Mouse (Mus musculus): ENCODE data around the gene Bend3. TPM values are rescaled to one million over a fixed set of nuclear protein-coding genes. Genes with fewer than 3 reads are reported as not detected.

Gene Bend3
- polyA plus RNA-seq, 1 experiment from 2014 or later: 9.6 TPM

GRCm38 (mm10) chr10:43462821-43463220, 15.8 kb upstream of the Bend3 start:
- no peak for DNase-seq (ENCODE audit: low spot score)
- Histone ChIP-seq H3K27me3 (ENCODE audit: insufficient read depth, poor library complexity, severe bottlenecking) (no peaks in the 10 kb centered on the region), H3K4me1 (replicated peaks) (0 out of 2 replicates have a peak, but pooled peaks cover 7% of the 10 kb centered on the region), H3K27ac (no peak overlapping the region), H3K36me3 (no peaks in the 10 kb centered on the region), H3K4me3 (no peak overlapping the region), H3K9me3 (0 out of 2 replicates have a peak, but pooled peaks cover 1% of the 10 kb centered on the region)
- 88% methylated on average over 5 of the region's 5 CpGs for WGBS

GRCm38 (mm10) chr10:43463227-43463626, 15.4 kb upstream of the Bend3 start:
- H3K4me3 ChIP-seq: no peak overlapping the region
- 64% methylated on average over 3 of the region's 3 CpGs for WGBS
- H3K27me3 ChIP-seq (ENCODE audit: insufficient read depth, poor library complexity, severe bottlenecking): no peaks in the 10 kb centered on the region
- H3K27ac ChIP-seq: no peak overlapping the region
- H3K9me3 ChIP-seq: no peaks in the 10 kb centered on the region
- 0 out of 2 replicates have a peak, but pooled peaks cover 7% of the 10 kb centered on the region for H3K4me1 ChIP-seq (replicated peaks)
- DNase-seq (ENCODE audit: low spot score): no peak
- no peaks in the 10 kb centered on the region for H3K36me3 ChIP-seq

DNA sequence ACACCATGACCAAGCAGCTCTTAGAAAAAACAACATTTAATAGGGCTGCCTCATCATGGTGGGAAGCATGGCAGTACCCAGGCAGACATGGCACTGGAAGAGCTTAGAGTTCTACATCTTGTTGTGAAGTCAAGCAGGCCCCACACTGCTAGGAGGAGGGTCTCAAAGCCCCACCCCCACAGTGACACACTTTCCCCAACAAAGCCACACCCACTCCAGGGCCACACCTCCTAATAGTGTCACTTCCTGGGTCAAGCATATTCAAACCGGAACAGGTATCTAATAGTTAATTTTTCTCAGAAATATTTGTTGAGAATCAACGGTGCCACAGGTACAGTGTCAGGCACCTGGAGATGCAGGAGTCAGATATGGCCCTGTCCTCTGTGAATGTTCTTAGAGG, 12.4 kb upstream of the Bend3 start:
- no peaks in the 10 kb centered on the region for H3K9me3 ChIP-seq
- no peak overlapping the region for H3K4me3 ChIP-seq
- DNase-seq (ENCODE audit: low spot score): no peak
- no peaks in the 10 kb centered on the region for H3K36me3 ChIP-seq
- peaks cover 8% of the 10 kb centered on the region; the same call in 1 of the 2 replicates for H3K4me1 ChIP-seq (replicated peaks)
- WGBS: 93% methylated on average over 2 of the region's 2 CpGs
- no peak overlapping the region for H3K27ac ChIP-seq
- no peaks in the 10 kb centered on the region for H3K27me3 ChIP-seq (ENCODE audit: insufficient read depth, poor library complexity, severe bottlenecking)

DNA sequence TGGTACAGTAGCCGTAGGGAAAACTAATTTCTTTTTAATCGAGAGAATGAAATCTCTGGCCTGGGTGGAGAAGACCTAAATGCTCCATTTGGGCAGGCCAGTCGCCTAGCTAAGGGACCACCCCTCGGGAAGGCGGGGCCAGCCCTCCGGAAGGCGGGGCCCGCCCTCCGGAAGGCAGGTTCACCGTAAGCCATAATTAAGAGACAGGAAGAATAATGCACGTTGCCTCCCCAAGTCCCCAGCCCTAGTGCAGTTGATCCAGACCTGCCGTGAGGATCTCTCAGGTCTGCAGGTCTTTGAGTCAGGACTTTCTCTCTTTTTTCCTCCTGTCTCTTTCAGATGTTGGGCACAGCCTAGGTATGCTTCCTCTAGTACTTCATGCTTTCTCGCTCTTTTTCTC, 11.0 kb upstream of the Bend3 start:
- Histone ChIP-seq H3K27ac (no peak overlapping the region), H3K4me1 (replicated peaks) (peaks cover 8% of the 10 kb centered on the region; the same call in 1 of the 2 replicates), H3K9me3 (no peaks in the 10 kb centered on the region), H3K4me3 (peak overlapping the region; percentile 11; the same call in 1 of the 2 replicates), H3K27me3 (ENCODE audit: insufficient read depth, poor library complexity, severe bottlenecking) (no peaks in the 10 kb centered on the region), H3K36me3 (no peaks in the 10 kb centered on the region)
- 46% methylated on average over 13 of the region's 13 CpGs for WGBS
- DNase-seq (ENCODE audit: low spot score): no peak

DNA sequence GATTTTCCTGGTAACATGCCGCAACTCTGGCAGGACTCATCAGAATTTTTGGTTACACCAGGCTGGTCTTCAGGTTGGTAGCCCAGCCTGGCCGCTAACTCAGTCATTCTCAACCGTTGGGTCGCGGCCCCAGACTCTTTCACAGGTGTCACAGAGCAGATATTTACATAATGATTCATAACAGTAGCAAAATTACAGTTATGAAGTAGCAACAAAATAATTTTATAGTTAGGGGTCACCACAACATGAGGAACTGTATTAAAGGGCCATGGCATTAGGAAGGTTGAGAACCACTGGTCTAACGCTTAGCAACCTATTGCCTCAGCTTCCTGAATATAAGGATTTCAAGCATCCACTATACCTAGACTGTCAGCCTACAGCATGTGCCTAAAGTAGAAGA, 10.3 kb upstream of the Bend3 start:
- Histone ChIP-seq H3K36me3 (no peaks in the 10 kb centered on the region), H3K4me3 (no peak overlapping the region), H3K9me3 (no peaks in the 10 kb centered on the region), H3K4me1 (replicated peaks) (peaks cover 8% of the 10 kb centered on the region; the same call in 1 of the 2 replicates), H3K27ac (no peak overlapping the region), H3K27me3 (ENCODE audit: insufficient read depth, poor library complexity, severe bottlenecking) (no peaks in the 10 kb centered on the region)
- 93% methylated on average over 6 of the region's 6 CpGs for WGBS
- no peak for DNase-seq (ENCODE audit: low spot score)

DNA sequence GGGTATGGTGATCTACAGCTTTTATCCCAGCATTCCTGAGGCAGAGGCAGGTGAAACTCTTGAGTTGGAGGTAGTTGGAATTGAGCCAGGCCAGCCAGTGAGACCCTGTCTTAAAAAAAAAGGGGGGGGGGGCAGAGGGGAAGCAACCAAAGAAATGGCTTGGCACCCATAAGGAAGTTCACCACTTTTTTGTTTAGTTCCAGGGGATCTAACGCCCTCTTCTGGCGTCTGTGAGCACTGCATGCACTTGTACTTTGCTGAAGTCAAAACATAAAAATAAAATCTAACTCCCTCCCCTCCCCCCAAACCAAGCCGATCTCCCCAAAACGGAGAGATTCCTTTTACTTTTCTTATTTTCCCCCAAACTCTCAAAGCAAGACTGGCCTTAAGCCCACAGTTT, 3.3 kb upstream of the Bend3 start:
- WGBS: 63% methylated on average over 4 of the region's 4 CpGs
- no peak for DNase-seq (ENCODE audit: low spot score)
- peaks cover 40% of the 10 kb centered on the region for H3K4me1 ChIP-seq (replicated peaks)
- H3K36me3 ChIP-seq: no peaks in the 10 kb centered on the region
- no peaks in the 10 kb centered on the region for H3K9me3 ChIP-seq
- no peak overlapping the region for H3K4me3 ChIP-seq
- H3K27ac ChIP-seq: no peak overlapping the region
- no peaks in the 10 kb centered on the region for H3K27me3 ChIP-seq (ENCODE audit: insufficient read depth, poor library complexity, severe bottlenecking)

GRCm38 (mm10) chr10:43477459-43477858, 1.2 kb upstream of the Bend3 start:
- Histone ChIP-seq H3K4me3 (peak overlapping the region; percentile 88), H3K27ac (peak overlapping the region; percentile 100), H3K36me3 (no peaks in the 10 kb centered on the region), H3K9me3 (no peaks in the 10 kb centered on the region), H3K27me3 (ENCODE audit: insufficient read depth, poor library complexity, severe bottlenecking) (no peaks in the 10 kb centered on the region), H3K4me1 (replicated peaks) (peaks cover 56% of the 10 kb centered on the region)
- DNase-seq (ENCODE audit: low spot score): no peak
- 4% methylated on average over 9 of the region's 9 CpGs for WGBS

DNA sequence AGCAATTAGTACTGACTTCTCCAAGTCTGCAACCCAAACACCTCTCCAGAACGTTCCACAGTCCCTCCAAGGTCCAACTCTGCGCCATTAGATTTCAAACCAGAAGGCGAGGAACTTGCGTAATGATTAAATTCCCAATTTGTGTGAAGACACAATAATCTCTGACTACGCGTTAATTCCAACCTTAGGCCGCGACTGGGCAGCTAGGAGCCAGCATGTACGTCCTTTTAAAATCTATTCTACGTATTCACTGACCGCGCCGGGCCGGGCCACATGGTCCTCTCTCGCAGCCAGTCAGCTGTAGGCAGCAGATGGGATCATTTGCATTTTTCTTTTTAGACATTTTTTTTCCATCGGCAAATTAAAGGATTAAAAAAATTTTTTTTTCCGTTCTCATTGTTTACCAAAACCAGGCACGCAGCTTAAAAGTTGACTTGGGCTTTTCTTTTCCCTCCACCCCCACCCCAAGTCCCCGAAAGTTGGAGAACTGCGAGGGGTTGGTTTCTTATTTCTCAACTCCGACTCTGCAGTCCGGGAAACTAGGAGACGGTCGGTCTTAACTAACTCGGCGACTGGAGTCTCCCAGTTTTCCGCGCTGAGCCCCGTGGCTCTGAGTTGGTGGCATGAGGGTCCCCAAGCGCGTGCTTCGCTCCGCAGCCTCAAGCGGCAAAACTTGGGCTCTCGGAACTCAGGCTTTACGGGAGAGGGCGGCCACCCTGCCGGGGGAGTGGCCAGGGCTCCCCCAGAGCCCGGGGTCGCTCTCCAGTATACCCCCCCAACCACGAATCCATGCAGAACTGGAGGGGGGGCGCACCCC, 558 bp upstream of the Bend3 start:
- WGBS: under 1% methylated on average over 42 of the region's 42 CpGs
- Histone ChIP-seq H3K27me3 (ENCODE audit: insufficient read depth, poor library complexity, severe bottlenecking) (no peaks in the 10 kb centered on the region), H3K36me3 (no peaks in the 10 kb centered on the region), H3K27ac (peak overlapping the region; percentile 100), H3K4me1 (replicated peaks) (peaks cover 62% of the 10 kb centered on the region), H3K9me3 (no peaks in the 10 kb centered on the region), H3K4me3 (peak overlapping the region; percentile 88)
- DNase-seq (ENCODE audit: low spot score): peak; percentile 85

DNA sequence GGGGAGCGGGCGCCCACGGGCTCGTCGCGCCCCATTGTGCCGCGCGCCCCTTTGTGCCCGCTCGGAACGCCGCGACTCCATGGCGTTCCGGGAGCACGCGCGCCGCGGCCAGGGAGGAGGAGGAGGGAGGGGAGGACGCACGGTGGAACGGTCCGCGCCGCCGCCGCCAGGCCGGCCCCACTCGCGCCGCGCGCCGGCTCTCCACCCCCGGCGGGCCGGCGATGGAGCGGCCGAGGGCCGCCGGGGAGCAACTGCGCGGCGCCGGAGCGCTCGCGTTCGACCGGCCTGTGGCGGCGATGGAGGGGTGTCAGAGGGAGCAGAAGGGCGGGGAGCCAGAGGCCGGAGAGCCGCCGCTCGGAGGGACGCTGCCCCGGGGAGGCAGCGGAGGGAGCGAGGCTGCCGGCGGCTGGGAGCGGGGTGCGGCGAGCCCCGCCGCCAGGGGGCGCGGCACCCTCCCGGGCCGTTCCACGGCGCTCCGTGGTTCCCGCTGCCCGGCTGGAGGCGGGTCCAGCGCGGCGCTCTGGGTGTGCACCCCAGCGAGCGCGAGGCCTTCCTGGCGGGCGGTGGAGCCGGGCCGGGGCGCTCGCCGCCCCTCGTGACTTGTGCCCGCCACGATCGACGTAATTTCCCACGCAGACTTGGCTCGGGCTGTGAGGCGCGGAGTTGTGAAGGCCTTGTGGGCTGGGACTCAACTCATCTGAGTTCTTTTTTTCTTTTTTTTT, 966 bp downstream of the Bend3 start:
- WGBS: under 1% methylated on average over 102 of the region's 103 CpGs
- Histone ChIP-seq H3K4me3 (peak overlapping the region; percentile 88), H3K27me3 (ENCODE audit: insufficient read depth, poor library complexity, severe bottlenecking) (no peaks in the 10 kb centered on the region), H3K36me3 (no peaks in the 10 kb centered on the region), H3K4me1 (replicated peaks) (peaks cover 71% of the 10 kb centered on the region), H3K27ac (peak overlapping the region; percentile 100), H3K9me3 (no peaks in the 10 kb centered on the region)
- peak; percentile 79 for DNase-seq (ENCODE audit: low spot score)

DNA sequence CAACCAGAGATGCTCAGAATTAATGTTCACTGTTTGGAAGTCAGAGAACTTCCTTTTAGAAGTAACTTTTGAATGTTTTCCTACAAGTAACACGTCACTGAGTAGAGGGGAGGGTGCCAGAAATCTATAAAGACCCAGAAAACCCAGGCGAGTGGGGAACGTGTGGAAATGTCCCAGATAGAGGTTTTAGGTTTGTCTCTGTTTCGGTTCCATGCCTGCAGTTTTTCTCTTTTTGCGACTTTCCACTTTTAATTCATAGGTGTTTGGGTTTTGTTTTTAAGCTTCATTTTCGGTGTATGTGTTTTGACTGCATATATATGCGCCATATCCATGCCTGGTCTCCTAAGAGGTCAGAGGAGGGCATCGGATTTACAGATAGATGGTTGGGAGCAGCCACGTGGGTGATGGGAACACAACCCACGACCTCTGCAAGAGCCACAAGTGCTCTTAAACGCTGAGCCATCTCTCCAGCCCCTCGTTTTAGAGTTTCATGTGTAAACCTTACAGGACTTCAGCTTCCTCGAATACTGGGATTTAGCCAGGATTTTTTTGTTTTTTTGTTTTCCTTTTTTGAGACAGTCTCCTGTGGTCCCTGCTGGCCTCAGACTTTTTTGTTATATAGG, 1.7 kb downstream of the Bend3 start:
- H3K4me1 ChIP-seq (replicated peaks): peaks cover 65% of the 10 kb centered on the region
- H3K9me3 ChIP-seq: no peaks in the 10 kb centered on the region
- no peaks in the 10 kb centered on the region for H3K27me3 ChIP-seq (ENCODE audit: insufficient read depth, poor library complexity, severe bottlenecking)
- peak overlapping the region; percentile 88 for H3K4me3 ChIP-seq
- H3K27ac ChIP-seq: peak overlapping the region; percentile 100
- WGBS: 4% methylated on average over 13 of the region's 13 CpGs
- no peak for DNase-seq (ENCODE audit: low spot score)
- peaks cover 6% of the 10 kb centered on the region; the same call in 1 of the 2 replicates for H3K36me3 ChIP-seq

- Histone ChIP-seq H3K4me1 (replicated peaks) (peaks cover 64% of the 10 kb centered on the region), H3K4me3 (peak overlapping the region; percentile 88), H3K27me3 (ENCODE audit: insufficient read depth, poor library complexity, severe bottlenecking) (no peaks in the 10 kb centered on the region), H3K9me3 (no peaks in the 10 kb centered on the region), H3K36me3 (peaks cover 9% of the 10 kb centered on the region; the same call in 1 of the 2 replicates), H3K27ac (0 out of 2 replicates have a peak overlapping the region, but pooled peaks have one; percentile 100)
- WGBS: 38% methylated on average over 4 of the region's 4 CpGs
- no peak for DNase-seq (ENCODE audit: low spot score)
Observed at GRCm38 (mm10) chr10:43481179-43481578, 2.5 kb downstream of the Bend3 start.

- Histone ChIP-seq H3K27me3 (ENCODE audit: insufficient read depth, poor library complexity, severe bottlenecking) (no peaks in the 10 kb centered on the region), H3K9me3 (no peaks in the 10 kb centered on the region), H3K4me1 (replicated peaks) (peaks cover 56% of the 10 kb centered on the region), H3K36me3 (peaks cover 11% of the 10 kb centered on the region; the same call in 1 of the 2 replicates), H3K27ac (no peak overlapping the region; the same call in 1 of the 2 replicates), H3K4me3 (no peak overlapping the region)
- DNase-seq (ENCODE audit: low spot score): no peak
- WGBS: 91% methylated on average over 5 of the region's 5 CpGs
Observed at GRCm38 (mm10) chr10:43482021-43482420, 3.4 kb downstream of the Bend3 start.

Data from hindbrain, embryonic 10.5 days (tissue).